Mouse (Mus musculus): ENCODE measurements around the gene Gm15262. TPM values are rescaled to one million over a fixed set of nuclear protein-coding genes. Genes with fewer than 3 reads are reported as not detected.

The Gm15262 gene
- not detected for total RNA-seq (2023)

GRCm38 (mm10) chrX:161287156-161287555, at the start of gene Gm15262:
Gene Gm15262 (plus strand): TSS chrX:161287456.

Other genes with a start within 250 kb of the Gm15262 start
- 1 to 10 TPM; 1.2 to 1.9 TPM for gene Scml2, start 170.3 kb upstream of the Gm15262 start, total RNA-seq (2023)